Mouse (Mus musculus) layer of hippocampus, adult 11-12 months (tissue): Measurements from ENCODE around the gene Srp54a.
"Not testable (repeated sequence)": the region's sequence is repeated elsewhere in the genome, so short reads cannot be mapped to it uniquely, and the experiment has no call there.

Experiments
- DNase-seq: peaks from one replicate; pipeline ENCODE4 v3.0.0; 2022; ENCODE audit warnings: low spot score

Srp54a gene

DNA sequence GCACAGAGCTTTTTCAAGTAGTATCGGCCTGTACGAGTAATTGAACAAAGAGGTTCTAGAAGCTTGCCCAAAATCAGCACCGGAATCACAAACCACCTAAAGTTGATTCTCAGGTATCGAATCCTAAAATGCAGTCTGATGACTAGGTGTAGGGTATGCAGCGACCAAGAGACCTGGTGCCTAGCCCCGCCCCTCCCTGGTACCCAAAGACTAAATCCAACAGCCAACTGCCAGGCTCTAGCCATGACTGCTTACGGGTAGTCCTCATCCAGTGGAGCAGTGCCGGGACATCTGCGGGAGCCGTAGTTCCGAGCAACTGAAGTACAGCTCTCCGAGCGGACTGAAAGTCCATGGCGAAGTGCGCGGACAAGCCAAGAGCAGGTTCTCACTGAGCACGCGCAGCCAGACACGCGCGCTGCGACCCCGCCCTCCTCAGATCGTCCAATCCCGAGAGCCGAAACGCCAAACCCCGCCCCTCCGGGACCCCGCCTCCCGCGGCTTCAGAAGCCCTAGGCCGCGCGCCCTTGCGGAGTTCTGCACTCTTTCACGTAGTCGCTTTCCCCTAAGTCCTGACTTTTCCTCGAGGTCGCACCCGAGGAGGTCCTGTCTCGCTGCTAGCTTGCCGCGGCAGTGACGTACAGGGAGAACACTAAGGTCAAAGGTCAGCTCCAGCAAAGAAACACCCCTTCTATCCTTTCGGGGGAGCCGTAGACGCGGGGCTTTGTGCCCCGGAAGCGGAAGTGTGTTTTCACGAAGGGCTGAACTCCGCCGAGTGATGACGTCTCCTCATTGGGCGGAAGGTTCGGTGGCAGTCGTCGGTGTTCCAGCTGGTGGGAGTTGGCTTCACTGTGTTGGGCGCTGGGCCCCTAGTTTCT, at the start of gene Srp54a, which contains the start of gene 2700097O09Rik:
Gene Srp54a (plus strand): TSS at position 537 of the 875 bp plus-strand sequence.
Gene 2700097O09Rik (minus strand): TSS at position 385 of the 875 bp plus-strand sequence.
- peak; percentile 94 for DNase-seq

DNA sequence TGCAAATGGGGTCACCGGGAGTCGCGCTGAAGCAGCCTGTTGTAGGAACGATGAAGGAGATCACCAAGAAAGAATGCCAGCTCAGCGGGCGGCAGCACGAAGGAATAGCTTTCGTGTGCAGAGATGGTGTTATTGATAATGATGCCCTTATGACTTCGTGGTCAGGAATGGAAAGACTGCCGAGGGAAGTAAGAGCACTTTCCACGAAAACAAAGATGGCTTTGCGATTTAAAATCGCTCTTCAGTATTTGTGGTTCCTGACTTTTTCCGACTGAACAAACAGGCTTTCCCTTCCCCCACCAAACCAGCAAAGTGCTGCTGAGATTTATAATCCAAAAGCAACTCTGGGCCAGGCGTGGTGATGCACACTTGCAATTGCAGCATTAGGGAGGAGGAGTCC, 39.1 kb upstream of the Srp54a start:
- no peak for DNase-seq

DNA sequence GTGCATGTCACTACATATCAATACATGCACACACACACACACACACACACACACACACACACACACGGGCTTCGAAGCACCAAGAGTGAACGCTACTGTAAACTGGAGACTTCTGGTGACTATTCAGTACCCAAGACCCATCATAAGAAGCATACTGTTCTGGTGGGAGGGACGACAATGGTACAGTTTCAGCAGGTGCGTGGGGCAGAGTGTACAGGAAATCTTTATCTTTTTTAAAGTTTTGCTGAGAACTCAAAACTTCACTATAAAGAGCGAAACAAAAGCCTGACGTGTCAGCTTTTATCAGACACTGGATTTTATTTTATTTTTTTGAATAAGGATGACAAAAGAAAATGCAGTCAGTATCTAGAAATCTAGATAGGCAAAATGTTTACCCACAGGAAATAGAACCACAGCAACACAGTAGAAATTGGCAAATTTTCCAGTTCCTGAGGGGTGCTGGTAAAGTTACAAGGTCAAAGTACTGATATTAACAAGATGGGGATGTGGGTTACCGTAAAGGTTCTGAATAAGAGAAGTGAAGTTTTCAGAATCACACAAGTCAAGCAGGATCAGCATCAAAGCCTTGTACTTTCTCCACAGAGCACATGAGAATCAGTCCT, 30.2 kb upstream of the Srp54a start:
- DNase-seq: no peak

DNA sequence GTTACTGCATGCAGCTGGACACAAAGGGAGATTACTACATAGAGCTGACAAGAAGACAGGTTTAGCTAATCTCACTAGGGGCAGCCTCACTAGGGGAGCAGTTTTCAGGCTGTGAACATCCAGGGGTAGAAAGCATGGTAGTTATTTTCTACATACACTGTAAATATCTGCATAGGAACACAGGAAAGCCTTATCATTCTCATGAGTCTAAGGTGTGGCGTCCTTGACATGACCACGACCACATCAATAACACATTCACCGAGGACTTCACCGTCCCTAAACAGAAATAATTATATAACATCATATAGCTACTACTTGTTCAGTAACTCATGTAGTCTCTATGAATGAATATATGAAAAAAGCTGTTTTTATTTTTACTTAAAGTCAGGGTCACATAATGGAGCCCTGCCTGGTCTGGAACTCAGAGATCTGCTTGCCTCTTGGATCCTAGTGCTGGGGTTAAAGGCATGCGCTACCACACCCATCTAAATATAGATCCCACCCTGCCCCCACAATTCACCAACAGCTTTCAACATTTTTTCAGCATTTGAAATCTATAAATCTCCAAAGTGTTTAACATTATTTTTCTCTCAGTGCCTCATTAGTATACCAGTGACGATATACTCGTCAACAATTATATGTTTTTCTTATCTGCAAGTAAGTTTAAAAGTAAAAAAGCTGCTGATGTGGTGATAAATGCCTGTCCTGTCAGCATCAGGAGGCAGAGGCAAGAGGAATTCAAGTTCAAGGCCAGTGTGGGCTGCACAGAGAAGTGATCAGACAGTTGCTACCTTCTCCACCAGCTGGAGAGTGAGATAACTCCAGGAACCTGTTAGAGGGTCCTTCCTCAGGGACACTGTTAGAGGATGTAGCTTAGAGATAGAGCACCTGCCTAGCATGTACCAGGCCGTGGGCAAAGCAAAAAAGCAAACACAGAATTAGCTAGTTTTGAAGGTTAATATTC, 28.6 kb upstream of the Srp54a start:
- no peak for DNase-seq

DNA sequence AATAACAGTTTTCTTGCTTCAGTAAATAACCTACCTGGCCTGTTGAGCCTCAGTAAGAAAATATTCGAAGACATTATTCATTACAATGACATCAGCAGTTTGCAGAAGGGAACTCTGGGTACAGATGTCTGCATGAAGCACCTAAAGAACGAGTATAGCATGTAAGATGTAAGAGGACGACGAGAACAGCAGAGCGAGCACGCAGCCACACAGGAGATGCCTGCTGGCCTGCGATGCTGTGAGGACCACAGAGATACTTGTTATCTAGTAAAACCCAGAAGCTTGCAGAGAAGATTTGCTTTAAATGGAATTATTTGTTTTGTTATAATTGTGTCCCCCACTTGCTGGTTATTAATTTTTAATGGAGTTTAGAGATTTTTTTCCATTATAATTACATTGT, 26.8 kb upstream of the Srp54a start:
- no peak for DNase-seq

DNA sequence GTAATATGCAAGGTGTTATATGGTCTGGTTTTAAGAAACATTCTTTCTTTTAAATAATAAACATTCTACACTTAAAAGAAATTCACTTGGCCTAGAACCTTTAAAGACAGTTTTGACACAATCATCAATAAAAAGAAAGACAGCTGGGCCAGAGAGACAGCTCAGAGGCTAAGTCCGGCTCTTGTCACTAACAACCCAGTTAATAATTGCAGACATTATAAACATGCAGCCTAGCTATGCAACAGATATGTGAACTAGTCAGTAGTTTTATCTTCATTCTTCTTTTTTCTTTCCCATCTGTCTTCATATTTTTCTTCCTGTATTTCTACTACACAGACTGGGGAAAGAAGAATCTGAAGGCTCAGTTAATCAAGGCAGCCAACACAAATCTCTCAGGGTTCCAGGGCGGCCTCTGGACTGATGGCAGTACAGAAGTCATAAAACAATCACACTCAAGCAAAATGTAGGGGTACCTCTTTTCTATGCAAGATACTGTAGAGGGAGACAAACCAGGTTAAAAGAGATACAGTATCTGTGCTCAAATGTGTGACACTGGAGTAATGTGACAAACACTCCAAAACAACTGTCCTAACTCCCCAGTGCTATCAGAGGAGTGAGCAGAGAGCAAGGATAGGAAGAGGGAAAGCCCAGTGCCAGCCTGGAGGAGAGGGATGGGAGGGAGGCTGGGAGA, 25.4 kb upstream of the Srp54a start:
- DNase-seq: no peak

DNA sequence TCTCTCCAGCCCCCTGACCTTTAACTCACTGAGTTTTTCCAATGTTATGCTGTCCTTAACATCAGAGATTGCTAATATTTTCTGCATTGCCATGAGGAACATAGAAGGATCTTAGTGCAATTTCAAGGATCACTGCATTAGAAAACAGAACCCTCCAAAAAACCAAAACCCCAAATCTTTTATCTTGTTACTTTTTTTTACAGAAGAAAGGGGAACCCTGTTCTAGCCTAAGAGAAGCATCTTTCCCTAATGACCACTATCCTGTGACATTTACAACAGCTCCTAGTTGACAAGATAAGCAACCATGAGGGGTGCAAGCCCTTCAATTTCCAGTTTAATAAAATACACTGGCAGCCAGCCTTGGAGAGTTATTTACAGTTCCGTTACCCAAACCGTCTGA, 23.4 kb upstream of the Srp54a start:
- no peak for DNase-seq

DNA sequence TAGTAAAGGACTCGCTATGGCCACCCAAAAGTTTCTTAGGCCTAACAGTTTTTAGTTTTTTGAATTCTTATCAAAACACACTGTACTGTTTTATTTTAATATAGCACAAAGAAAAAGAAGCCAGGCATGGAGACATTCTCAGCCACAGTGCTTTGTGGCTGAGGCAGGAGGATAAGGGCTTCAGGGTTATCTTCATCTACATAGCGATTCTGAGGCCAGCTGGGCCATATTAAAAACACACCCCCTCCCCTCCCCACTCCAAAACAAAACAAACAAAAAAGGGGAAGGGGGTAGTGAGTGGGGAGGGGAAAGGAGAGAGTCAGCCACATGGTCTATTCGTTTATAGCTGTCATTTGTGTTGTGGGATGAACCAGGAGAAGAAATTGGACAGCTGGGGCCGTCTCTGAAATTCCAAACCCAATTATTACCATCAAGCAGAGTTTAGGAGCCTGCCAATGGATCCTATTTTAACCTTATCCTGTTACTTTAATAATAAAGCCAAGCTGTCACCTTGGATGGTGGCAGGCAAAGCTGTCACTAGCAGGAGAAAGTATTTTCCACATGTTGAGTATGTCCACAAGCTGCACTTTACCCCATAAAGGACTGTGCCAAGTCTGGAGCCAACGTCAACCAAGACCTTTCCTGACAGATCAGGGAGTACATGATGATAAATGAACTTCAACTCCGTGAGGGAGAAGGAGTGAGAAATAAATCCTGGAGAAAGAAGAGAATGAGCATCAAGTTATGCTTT, 21.0 kb upstream of the Srp54a start:
- no peak for DNase-seq

DNA sequence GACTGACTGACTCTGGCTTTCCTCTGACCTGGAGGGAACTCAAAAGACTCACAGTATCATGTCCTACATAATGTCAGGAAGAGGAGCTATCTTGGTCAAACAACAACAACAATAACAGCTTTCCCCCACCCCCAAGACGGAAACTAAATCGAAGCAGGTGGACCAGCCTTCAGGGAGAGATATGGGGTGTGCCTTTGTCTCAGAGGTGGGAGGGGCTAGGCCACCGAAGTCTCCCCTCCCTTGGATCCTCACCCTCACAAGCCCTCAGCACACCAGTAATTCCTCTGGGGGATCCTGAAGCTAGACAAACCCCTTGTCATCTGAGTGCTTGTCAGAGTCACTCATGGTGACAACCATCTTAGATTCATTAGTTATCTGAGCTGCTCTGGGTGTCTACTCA, 20.2 kb upstream of the Srp54a start:
- DNase-seq: no peak

DNA sequence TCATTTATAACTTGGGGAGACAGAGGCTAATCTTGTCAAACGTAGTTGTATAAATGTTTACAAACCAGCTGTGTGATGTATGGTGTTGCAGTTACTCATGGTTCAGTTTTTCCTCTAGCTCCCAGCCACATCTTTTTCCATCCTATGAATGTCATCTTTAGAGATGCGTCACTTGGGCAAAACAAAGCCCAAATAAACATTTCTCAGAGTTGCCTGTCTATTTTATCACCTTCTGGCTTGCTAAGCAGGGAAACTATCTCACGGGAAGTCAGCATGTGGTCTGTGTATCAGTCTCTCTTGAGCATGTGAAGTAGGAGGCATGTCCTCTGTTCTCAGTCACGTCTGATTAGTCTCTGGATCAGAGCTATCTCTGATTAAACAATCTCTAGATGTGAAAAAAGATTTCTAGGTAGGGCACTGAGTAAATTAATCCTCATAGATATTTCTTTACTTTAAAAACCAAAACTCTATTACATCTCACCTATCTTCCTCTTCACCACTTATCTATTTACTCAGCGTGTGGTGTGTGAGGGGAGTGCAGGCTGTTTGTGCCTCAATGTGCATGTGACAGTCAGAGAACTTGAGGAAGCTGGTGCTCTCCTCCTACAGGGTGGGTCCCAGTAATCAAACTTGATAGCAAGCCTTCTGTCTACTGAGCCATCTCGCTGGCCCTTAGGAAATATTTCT, 19.7 kb upstream of the Srp54a start:
- DNase-seq: no peak

DNA sequence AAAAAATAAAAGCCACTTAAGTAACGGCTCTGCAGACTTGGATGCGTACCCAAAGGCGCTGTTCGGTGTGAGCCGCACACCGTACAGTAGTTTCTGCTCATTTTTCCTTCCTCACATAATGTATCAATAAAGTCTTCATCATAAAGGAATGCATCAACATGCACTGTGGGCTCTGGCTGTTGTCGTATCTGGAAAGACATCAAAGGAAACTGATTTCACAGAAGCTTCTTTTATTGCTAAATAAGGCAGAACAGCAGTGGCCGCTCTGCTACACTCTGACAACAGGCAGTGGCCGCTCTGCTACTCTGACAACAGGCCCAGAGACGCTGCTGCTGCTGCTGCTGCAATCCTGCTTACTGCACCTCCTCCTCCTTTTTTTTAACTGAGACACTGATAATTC, 19.1 kb upstream of the Srp54a start:
- no peak for DNase-seq

DNA sequence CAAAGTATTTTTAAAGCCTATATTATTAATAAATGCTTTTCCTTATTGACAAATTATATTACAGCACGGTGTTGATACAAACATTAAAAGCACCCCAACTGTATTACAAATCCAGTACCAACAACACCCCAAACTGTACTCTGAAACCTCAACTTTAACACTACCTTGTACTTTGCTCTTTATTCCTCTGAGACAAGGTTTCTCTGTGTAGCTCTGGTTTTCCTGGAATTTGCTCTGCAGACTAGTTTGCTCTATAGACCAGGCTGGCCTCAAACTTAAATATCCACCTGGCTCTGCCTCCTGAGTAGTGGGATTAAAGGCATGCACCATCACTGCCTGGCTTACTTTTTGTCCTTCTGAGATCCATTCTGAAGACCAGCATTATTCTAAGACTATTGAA, 17.9 kb upstream of the Srp54a start:
- no peak for DNase-seq

DNA sequence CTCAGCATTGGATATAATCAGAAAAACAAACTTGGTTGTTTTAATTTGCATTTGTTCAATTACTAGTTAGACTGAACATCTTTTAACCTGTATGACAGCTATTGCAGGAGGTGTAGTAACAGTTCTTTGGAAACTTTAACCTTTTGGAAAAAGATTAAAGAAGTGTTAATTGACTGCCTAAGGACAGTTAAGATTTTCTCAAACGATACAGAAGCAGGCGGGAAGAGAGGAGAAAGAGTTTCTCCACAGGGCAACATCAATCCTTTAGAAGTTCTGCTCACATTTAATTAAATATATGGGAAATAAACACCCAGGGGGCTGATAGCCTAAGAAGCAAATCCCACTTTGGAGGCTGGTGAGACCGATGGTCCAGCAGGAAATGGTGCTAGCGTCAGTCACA, 7.6 kb upstream of the Srp54a start:
- no peak for DNase-seq

DNA sequence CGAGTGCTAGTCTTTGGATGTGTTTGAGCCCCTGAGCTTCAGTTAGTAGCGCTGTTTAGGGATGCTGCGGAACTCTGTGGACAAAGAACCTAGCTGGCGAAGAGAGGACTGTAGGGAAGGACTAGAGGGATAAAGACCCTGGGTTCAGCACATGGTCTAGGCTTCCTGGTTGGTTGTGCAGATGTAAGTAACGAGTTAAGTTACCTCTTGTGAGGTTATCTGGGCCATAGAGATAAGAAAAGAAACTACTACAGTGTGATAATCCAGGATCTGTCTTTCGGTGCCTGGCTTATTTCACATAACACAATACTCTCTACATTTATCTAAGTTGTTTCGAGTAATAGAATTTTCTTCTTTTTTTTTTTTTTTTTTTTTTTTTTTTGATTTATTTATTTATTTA, 6.4 kb upstream of the Srp54a start:
- no peak for DNase-seq

DNA sequence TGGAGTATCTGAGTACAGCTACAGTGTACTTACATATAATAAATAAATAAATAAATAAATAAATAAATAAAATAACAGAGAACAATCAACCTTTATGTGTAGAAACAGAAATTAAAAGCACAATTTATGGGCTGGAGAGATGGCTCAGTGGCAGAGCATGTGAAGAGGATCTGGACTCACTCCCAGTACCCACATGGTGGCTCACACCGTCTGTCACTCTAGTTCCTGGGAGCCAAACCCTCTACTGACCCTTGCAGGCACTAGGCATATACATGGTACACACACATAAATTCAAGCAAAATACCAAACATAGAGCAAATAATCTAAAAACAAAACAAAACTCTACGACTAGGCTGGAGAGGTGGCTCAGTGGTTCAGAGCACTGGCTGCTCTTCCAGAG, 4.8 kb upstream of the Srp54a start:
- no peak for DNase-seq

DNA sequence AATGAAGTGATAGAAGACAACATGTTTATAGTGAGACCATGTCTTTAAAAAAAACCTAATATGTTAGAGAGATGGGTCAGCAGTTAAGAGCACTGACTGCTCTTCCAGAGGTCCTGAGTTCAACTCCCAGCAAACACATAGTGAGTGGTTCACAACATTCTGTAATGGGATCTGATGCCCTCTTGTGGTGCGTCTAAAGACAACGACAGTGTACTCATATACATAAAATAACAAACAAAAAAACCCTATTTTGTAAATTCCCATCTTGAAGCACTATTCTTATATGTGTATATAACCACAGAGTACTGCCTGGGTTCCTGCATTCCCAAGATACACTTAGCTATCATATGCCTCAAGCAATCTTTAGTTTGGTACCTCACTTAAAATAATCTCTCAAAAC, 1.4 kb upstream of the Srp54a start:
- DNase-seq: not testable (repeated sequence)

DNA sequence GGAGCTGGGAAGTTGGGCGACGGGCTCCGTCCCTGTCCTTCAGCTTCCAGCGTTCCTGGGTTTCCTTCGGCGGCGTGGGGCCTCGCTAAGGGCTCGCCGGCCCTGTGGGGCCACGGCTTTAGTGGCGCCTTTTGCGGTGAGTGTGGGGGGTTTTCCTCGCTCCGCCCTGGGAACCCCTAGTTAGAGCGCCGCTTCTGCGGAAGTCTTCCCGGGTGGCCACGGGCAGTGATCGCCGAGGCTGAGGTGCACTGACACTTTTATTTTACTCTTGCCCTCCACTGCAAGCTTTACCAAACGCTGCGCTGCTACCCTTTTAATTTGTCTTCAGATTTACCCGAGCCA, 510 bp downstream of the Srp54a start:
- DNase-seq: not testable (repeated sequence)

DNA sequence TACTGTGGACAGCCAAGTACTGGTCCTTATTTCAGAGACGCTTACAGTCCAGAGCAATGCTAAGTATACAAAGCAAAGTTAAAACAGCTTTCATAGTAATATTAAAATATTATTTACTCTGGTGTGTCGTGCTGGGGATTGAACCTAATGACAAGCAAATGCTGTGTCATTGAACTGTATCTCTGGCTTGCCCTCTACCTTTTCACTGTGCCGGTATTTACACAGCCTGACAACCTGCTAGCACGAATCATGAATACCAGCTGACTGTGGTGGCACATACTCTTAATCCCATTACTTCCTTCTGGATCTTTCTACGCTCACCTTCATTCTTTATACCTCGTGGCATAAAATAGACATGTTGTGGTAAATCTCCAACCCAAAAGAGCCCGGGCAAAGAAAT, 12.1 kb downstream of the Srp54a start:
- not testable (repeated sequence) for DNase-seq

DNA sequence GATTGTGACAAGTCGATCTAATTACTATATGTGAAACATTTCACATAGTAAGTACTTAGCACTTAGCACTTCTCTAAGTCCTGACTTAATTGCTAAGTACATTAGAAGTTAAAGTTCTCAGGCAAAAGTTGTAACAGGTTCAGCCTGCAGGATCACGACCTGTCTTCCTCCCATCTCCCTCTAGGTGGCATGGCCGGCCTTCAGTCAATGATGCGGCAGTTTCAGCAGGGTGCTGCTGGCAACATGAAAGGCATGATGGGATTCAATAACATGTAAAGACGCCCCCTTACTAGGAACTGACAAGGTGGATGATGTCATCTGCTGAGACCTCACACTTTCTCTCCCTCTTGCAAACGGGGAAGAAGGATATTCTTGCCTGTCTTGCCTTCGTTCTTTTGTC, 32.6 kb downstream of the Srp54a start:
- not testable (repeated sequence) for DNase-seq

DNA sequence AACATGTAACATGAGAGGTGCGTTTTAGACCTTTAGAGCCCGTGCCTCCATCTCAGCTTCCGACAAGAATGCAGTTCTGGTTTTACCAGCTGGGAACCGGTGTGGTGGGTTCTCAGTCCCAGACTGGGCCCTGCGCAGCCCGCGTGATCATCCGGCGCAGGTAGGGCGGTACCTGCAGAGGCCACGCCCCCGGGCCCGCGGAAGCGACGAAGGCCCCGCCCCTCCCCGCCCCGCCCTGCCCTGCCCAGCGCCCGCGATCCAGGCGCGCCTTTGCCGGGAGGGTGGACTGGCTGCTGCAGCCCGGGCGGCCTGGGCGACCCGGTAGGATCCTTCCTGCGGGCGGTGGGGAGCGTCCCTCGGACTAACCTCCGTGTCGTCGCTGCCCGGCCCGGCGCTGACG, 44.2 kb downstream of the Srp54a start, which contains the start of gene Fam177a:
Gene Fam177a (plus strand): TSS at position 228 of the 400 bp plus-strand sequence.
- DNase-seq: not testable (repeated sequence)
